Mouse (Mus musculus) spleen, adult 12 weeks (tissue): ENCODE data around the gene Picalm.
A peak's percentile ranks its signal among the peaks of the same experiment; 100 is the strongest.

Source experiments
- DNase-seq: peaks from one replicate; pipeline ENCODE4 v3.0.0; 2022; ENCODE audit warnings: low spot score

Picalm gene

GRCm38 (mm10) chr7:90129732-90130392, at the start of gene Picalm:
Picalm (plus strand) TSS chr7:90130213.
- peak; percentile 98 for DNase-seq

DNA sequence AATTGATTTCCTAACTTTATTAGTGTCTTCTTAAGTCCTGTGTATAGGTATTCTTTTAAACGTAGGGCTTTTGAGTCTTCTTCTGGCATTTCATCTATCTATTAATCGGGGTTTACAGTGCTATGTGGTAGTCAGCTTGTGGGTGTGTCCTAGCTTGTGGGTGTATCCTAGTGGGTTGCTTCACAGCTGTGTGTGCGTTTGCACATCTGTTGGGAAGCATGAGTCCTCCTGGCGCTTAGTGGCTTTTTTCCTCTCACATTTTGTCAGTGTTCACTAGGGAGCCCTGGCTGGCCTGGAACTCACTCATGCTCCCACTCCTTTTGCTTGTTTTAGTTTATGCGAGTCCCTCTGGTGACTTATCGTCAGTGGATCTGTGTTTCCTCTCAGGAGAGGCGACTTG, 46.2 kb upstream of the Picalm start:
- no peak for DNase-seq

- DNase-seq, result no peak
Measured at GRCm38 (mm10) chr7:90084531-90084930, 45.5 kb upstream of the Picalm start.

GRCm38 (mm10) chr7:90085713-90086112, 44.3 kb upstream of the Picalm start:
- no peak for DNase-seq

GRCm38 (mm10) chr7:90086821-90087220, 43.2 kb upstream of the Picalm start:
- no peak for DNase-seq

DNA sequence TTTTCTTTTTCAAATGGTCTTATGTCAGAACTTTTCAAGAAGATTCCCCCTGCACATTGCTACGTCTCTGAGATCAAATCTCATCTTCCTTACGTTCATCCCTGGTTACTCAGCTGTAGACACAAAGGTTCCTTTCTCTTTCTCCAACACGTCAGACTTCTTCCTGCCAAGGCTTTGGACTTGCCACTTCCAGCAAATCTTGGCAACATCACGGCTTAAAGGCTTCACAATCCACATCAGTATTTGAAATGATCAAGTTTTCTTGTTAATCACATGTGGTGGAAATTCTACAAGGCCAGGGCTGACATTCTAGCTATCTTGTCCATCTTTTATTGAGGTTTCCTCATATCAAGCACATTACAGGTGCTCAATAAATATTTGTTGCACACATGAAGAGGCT, 39.0 kb upstream of the Picalm start:
- no peak for DNase-seq

GRCm38 (mm10) chr7:90091756-90092155, 38.3 kb upstream of the Picalm start:
- no peak for DNase-seq

DNA sequence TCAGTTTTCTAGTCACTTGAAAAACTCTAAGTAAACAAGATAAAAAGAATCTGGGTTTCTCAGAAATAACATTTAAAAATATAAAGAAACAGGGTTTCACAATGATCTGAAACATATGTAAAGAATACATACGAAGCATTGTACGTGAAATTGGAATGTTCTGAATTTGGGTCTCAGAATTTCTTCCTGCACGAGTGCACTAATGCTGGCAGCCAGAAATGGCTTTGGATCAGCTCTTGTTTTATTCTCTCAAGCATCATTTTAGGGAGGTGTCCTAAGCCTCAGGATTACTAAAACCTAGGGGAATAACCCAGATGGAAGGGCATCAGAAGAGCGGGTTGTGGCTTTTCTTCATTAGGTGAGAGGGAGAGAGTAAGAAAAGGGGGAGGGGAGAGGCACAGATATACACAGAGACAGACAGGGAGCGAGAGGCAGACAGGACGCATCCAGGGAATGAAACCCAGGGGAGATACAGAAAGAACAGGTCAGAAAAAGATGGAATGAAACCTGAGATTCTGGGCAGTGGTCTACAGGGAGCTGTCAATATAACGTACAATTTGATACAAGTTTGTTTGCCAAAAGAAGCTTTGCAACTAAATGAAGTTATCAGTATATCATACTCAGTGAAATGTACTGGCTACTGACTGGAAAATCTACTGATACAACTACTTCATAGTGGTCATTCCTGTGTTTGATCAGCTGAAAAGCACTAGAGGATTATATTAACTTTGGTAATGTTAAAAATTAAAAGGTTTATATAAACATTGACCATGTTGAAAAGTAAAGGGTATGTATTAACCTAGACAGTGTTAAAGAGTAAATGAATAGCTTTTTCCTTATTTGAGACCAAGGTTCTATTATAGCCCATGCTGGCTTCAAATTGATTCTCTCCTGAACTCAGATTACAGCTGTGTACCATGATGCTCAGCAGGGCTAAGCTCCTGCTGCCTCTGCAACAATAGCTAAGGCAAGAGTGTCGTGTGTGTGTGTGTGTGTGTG, 37.3 kb upstream of the Picalm start:
- no peak for DNase-seq

- no peak for DNase-seq
Measured at GRCm38 (mm10) chr7:90095097-90095496, 34.9 kb upstream of the Picalm start.

DNA sequence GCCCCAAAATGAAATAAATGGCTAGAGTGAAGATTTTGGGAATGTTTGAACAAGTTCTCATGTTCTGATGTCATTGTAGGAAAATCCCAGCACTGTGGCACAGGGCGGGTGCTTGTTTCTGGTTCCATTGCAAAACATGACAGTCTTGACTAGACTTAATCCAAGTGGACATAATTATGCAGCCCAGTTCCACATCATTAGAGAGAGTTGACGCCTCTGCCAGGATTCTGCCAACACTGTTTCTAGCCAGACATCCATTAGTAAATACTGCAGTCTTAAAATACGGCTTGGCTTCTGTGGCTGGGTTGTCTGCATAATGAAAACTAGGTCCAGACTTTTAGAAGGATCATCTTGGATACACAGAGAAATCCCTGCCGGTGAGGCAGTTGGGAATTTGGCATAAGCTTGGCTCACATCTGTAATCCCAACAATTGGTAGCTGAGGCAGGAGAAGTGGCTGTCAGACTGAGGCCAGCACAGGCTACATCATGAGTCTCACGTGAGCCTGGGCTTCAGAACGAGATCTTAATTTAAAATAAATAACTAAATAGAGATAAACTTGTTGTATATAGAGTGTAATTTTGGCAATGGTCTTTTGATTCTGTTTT, 34.1 kb upstream of the Picalm start:
- DNase-seq, result no peak

DNA sequence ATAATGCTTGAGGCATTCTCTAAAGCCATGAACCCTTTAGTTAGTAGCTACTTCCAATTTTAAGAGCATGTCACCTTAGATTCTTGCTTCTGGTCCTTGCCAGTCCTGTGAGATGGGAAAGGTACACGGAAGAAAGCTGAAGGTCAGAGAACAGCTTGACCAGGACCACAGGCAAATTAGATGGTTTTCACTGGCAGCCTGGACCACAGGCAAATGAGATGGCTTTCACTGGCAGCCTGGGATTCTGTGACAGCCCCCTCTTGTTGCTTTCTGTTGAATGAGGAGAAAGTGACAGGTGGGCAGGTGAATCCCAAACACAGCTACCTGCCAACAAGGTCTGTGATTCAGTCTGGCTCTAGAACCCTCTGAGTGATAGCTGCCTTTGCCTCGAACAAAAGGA, 33.4 kb upstream of the Picalm start:
- no peak for DNase-seq

DNA sequence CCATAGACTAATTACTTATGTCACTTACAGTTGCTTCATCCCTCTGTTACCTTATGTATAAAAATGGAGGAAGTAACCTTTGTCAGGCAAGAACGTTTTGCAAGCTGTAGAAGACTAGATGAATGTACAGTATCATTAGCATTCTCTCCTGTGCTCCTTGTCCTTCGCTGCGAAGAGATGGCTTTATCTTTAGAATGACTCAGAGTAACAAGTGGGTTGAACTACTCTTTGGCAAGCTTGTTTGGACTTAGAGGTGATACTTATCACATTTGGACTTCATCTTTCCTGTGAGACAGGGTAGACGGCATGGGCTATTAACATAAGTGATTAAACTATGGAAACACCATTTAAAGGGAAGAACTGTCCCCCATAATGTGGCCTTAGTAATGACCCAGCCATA, 31.8 kb upstream of the Picalm start:
- DNase-seq, result no peak

- no peak for DNase-seq
Measured at GRCm38 (mm10) chr7:90099248-90099647, 30.8 kb upstream of the Picalm start.

DNA sequence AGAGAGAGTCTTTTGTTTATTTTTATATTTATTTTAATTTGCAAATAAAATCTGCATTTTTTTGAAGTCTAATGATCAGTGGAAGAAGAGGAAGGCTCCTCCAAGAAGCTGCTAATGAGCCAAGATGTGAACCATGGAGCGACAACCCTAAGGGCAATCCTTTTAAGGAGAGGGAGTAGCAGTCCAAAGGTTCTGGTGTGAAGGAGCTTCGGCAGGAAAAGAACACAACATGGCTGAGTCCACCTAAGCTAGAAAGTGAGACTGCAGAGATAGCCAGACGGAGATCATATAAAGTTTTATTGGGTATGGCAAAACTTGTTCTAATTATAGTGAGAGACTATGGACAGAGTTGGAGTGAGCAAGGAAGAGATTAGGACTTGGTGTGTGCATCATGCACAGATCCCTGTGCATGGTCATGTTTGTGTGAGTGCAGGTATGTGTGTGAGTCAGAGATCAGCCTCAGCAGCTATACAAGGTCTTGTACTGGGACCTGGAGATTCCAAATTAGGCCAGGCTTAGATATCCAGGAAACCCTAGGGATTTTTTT, 29.3 kb upstream of the Picalm start:
- DNase-seq, result no peak

- DNase-seq, result no peak
Measured at GRCm38 (mm10) chr7:90116100-90116499, 13.9 kb upstream of the Picalm start.

DNA sequence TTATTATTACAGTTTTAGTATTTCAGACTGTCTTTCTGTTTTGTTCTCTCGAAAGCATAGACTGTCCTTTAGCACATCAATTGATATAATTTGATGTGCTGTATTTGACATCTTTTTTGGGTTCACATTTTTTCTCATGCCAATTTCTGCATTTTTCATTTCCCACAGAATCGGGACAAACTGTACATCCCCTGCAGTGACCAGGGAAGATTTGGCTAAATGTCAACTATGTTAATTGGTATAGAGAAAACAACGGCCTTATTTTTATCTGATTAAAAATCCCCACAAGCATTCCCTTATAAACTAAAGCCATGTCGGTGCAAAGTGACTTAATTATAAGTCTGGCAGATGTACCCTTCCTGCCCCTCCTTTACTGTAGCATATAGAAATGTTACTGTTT, 9.9 kb upstream of the Picalm start:
- no peak for DNase-seq

- no peak for DNase-seq
Measured at GRCm38 (mm10) chr7:90124991-90125390, 5.0 kb upstream of the Picalm start.

GRCm38 (mm10) chr7:90128631-90129200, 1.3 kb upstream of the Picalm start:
- no peak for DNase-seq

- DNase-seq, result peak; percentile 56
Measured at GRCm38 (mm10) chr7:90129271-90129731, 712 bp upstream of the Picalm start.

DNA sequence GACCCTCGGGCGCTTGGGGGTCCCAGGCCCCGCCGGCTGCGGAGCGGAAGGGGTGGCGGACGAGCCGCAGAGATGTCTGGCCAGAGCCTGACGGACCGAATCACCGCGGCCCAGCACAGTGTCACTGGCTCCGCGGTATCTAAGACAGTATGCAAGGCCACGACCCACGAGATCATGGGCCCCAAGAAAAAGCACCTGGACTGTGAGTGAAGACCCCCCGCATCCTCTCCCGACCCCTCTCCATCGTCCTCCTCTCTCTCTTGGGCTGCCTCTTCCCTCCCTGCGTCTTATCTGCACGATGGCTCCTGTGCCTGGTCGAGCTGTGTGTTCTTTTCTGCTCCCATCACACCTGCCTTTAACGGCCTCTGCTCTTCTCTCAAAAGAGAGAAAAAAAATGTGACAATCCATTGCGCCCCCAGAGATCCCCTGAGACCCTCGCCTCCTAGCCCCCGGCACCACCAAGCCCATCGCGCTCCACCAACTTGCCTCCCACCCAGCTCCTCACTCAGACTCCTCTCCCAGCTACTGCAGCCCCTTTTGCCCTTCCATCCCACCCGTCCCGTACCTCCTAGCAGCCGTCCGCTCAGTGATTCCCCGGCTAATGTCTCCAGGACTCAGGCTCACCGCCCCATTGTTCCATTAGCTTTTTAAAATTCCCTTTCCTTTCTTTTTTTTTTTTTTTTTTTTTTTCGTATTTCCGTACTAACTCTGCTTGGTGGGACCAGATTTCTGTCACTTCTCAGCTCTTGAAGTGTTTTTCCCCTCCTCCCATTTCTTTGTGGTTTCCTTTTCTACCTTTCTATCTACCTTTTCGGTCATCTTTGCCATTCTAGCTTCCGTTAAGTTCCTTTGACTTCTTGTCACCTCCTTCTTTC, 725 bp downstream of the Picalm start:
- DNase-seq, result peak; percentile 53

DNA sequence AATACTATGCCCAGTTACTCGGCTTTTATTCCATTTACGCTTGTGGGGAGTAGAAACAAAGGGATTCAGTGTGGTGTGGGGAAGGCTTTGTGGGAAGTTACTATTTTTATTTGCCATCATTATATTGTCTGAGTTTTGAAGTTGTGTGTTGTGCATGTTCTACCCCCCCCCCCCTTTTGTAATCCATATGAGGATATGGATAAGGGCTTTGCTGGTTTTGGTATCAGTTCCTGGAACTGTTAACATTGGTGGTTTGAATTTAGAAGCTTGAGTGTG, 1.3 kb downstream of the Picalm start:
- DNase-seq, result no peak
